Mouse (Mus musculus) ES-E14 (cell line): ENCODE measurements around the gene Mrps21. TPM values are rescaled to one million over a fixed set of nuclear protein-coding genes. Genes with fewer than 3 reads are reported as not detected.
A peak's percentile ranks its signal among the peaks of the same experiment; 100 is the strongest.

Experiments
- DNase-seq: peaks from one replicate; pipeline ENCODE4 v3.0.0-alpha.2; 2013; ENCODE audit warnings: low read depth, low spot score
- H3K27ac ChIP-seq: 2 replicates; pipeline ENCODE4 v1.5.1; 2012; ENCODE audit warnings: low read depth, mild to moderate bottlenecking, low read length, moderate library complexity, mixed read lengths; ENCODE audit not compliant: poor library complexity, insufficient read depth, severe bottlenecking
- H3K36me3 ChIP-seq: 2 replicates; pipeline ENCODE4 v1.6.1; 2012; ENCODE audit warnings: mild to moderate bottlenecking, low read length, moderate library complexity, mixed read lengths; ENCODE audit not compliant: control insufficient read depth, poor library complexity, insufficient read depth, severe bottlenecking
- H3K4me1 ChIP-seq, 2 experiments: fragments of 150-350 bp in 1 of 2; sonication (generic) in 1 of 2; 2 replicates each; pipeline ENCODE4 v1.6.1; 2012; ENCODE audit warnings: low read length in 2 of 2, mild to moderate bottlenecking in 1 of 2, mixed read lengths in 1 of 2; ENCODE audit not compliant: control insufficient read depth in 2 of 2, insufficient read depth in 2 of 2, poor library complexity in 1 of 2
- H3K4me3 ChIP-seq, 2 experiments: fragments of 150-350 bp in 1 of 2; sonication (generic) in 1 of 2; 2 replicates each; pipeline ENCODE4 v1.5.1; 2012; ENCODE audit warnings: low read length in 2 of 2, low read depth in 1 of 2, mild to moderate bottlenecking in 1 of 2, mixed read lengths in 1 of 2; ENCODE audit not compliant: insufficient read depth in 1 of 2, poor library complexity in 1 of 2, severe bottlenecking in 1 of 2
- H3K9ac ChIP-seq: 2 replicates; pipeline ENCODE4 v1.6.1; 2012; ENCODE audit warnings: low read depth, mild to moderate bottlenecking, low read length, mixed read lengths; ENCODE audit not compliant: poor library complexity, insufficient read depth, severe bottlenecking
- H3K9me3 ChIP-seq: fragments of 150-350 bp; sonication (generic); 2 replicates; pipeline ENCODE4 v1.6.1; 2012; ENCODE audit warnings: low read depth, mild to moderate bottlenecking, low read length; ENCODE audit not compliant: control insufficient read depth, insufficient read depth
- CHD2 ChIP-seq: IDR thresholded peaks from 2 replicates; pipeline ENCODE4 v1.6.1; 2014; ENCODE audit warnings: mild to moderate bottlenecking, low read depth, low read length, inconsistent platforms
- HCFC1 ChIP-seq: IDR thresholded peaks from 2 replicates; pipeline ENCODE4 v1.6.1; 2012; ENCODE audit warnings: low read length, inconsistent platforms, borderline replicate concordance; ENCODE audit not compliant: insufficient read depth
- MAFK ChIP-seq: IDR thresholded peaks from 2 replicates; pipeline ENCODE4 v1.6.1; 2014; ENCODE audit warnings: mild to moderate bottlenecking, low read depth, low read length, inconsistent platforms; ENCODE audit not compliant: insufficient read depth
- ZC3H11A ChIP-seq: IDR thresholded peaks from 2 replicates; pipeline ENCODE4 v1.6.1; 2012; ENCODE audit warnings: low read depth, mild to moderate bottlenecking, inconsistent platforms, low read length, borderline replicate concordance
- ZNF384 ChIP-seq: IDR thresholded peaks from 2 replicates; pipeline ENCODE4 v1.6.1; 2012; ENCODE audit warnings: low read depth, low read length, inconsistent platforms
- in situ Hi-C, 2 experiments: fragments of 600-800 bp; cut with MboI; formaldehyde crosslinking; loops; one replicate each; pipeline ENCODE4 v1.15.1; 2025; ENCODE audit warnings: low sequenced_read_pairs in 2 of 2, inconsistent platforms in 1 of 2; ENCODE audit not compliant: unreplicated experiment in 2 of 2
- total RNA-seq: library from RNA; depleted of rRNA; stranded (reverse); fragments of 300-350 nt; gene quantifications from 2 replicates; pipeline ENCODE4 v1.2.3, GENCODE M21; 2012; rRNA removed

Gene Mrps21
- total RNA-seq, 1 experiment, result 224 TPM

GRCm38 (mm10) chr3:95818571-95819288 lies 52.6 kb downstream of the Mrps21 start, which contains the start of gene Rprd2:
Gene Rprd2 (minus strand): TSS chr3:95818863.
- Histone ChIP-seq H3K4me1 (peaks cover 0 to 3% of the 10 kb centered on the region in 2 experiments; a peak in 1 of 4 replicates), H3K27ac (peak within 1 kb of the TSS; percentile 97), H3K9me3 (no peaks in the 10 kb centered on the region), H3K4me3 (peak within 1 kb of the TSS; percentile 70 to 87), H3K36me3 (no peaks in the 10 kb centered on the region), H3K9ac (peak within 1 kb of the TSS; percentile 96)
- TF ChIP-seq ZNF384 (peak; percentile 99), CHD2 (no peak), ZC3H11A (no peak), HCFC1 (no peak), MAFK (peak; percentile 18; the same call in 1 of the 2 replicates)
- in situ Hi-C loops, result no loop called here
- DNase-seq, result peak; percentile 48

GRCm38 (mm10) chr3:95818026-95818511 lies 53.2 kb downstream of the Mrps21 start:
- peak overlapping the region; percentile 97 for H3K27ac ChIP-seq
- peak overlapping the region; percentile 70 to 87 for H3K4me3 ChIP-seq
- H3K9ac ChIP-seq, result peak overlapping the region; percentile 96
- TF ChIP-seq ZNF384 (no peak), MAFK (no peak), ZC3H11A (no peak), HCFC1 (no peak)
- H3K36me3 ChIP-seq, result no peaks in the 10 kb centered on the region
- no peaks in the 10 kb centered on the region for H3K9me3 ChIP-seq
- DNase-seq, result peak; percentile 51
- H3K4me1 ChIP-seq, result peaks cover 0 to 3% of the 10 kb centered on the region in 2 experiments; a peak in 1 of 4 replicates
- in situ Hi-C loops, result no loop called here

DNA sequence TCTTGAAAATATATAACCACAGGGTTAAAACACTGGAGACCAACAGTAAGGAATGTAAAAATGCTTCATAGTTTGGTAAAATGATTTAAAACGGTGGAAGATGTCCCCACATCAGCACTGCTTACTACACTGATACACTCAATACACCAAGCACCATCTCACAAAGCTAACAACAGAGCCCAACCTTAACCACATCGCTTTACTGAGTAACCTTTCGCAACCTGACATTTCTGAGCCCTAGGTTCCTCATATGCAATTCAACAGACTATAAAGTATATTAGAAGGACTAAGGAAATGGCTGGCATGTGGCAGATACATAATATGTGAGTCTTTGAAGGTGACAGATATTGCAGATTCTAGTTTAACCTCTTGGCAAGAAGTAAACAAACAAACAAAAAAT lies 54.6 kb downstream of the Mrps21 start:
- no peak overlapping the region for H3K4me3 ChIP-seq
- DNase-seq, result no peak
- no peak overlapping the region; the same call in 1 of the 2 replicates for H3K9ac ChIP-seq
- H3K4me1 ChIP-seq, result peaks cover 0 to 3% of the 10 kb centered on the region in 2 experiments; a peak in 1 of 4 replicates
- H3K27ac ChIP-seq, result no peak overlapping the region
- no peaks in the 10 kb centered on the region for H3K9me3 ChIP-seq
- TF ChIP-seq CHD2 (no peak), HCFC1 (no peak), ZC3H11A (no peak), ZNF384 (no peak), MAFK (no peak)
- no peaks in the 10 kb centered on the region for H3K36me3 ChIP-seq
- in situ Hi-C loops, result no loop called here

Other genes with a start within 250 kb of the Mrps21 start
- gene Ensa, start 246.5 kb downstream of the Mrps21 start, total RNA-seq, result 54.1 and 56.8 TPM in 2 replicates
- gene Mcl1, start 212.7 kb downstream of the Mrps21 start, total RNA-seq, result 207 and 253 TPM in 2 replicates
- 1.9 and 5.0 TPM in 2 replicates for gene Adamtsl4, start 183.6 kb downstream of the Mrps21 start, total RNA-seq
- 4.1 and 13.4 TPM in 2 replicates for gene Ecm1, start 131.9 kb downstream of the Mrps21 start, total RNA-seq
- 85.9 and 132 TPM in 2 replicates for gene Tars2, start 111.3 kb downstream of the Mrps21 start, total RNA-seq
- 14.9 and 16.2 TPM in 2 replicates for gene Rprd2, start 52.7 kb downstream of the Mrps21 start, total RNA-seq
- gene Prpf3, start 15.6 kb downstream of the Mrps21 start, total RNA-seq, result 48.6 and 50.5 TPM in 2 replicates
- gene Ciart, start 10.7 kb upstream of the Mrps21 start, total RNA-seq, result 8.6 and 14.1 TPM in 2 replicates
- gene BC028528, start 20.5 kb upstream of the Mrps21 start, total RNA-seq, result 6.4 and 9.5 TPM in 2 replicates
- gene Aph1a, start 22.4 kb upstream of the Mrps21 start, total RNA-seq, result 70.9 and 85.9 TPM in 2 replicates
- gene Car14, start 33.2 kb upstream of the Mrps21 start, total RNA-seq, result 2.5 and 4.0 TPM in 2 replicates
- gene Anp32e, start 57.7 kb upstream of the Mrps21 start, total RNA-seq, result 40.9 and 50.8 TPM in 2 replicates
- gene Plekho1, start 124.5 kb upstream of the Mrps21 start, total RNA-seq, result 12.0 and 19.6 TPM in 2 replicates
- gene Vps45, start 186.9 kb upstream of the Mrps21 start, total RNA-seq, result 9.9 and 11.9 TPM in 2 replicates
- gene Otud7b, start 233.0 kb upstream of the Mrps21 start, total RNA-seq, result 17.6 and 23.2 TPM in 2 replicates